Mouse (Mus musculus) heart, embryonic 15.5 days (tissue): ENCODE results near the gene Tufm. TPM values are rescaled to one million over a fixed set of nuclear protein-coding genes. Genes with fewer than 3 reads are reported as not detected.

Source experiments
- ATAC-seq: fragments of 200-750 bp; cut with Nextera tagmentation; replicated peaks from 2 replicates; pipeline ENCODE4 v1.8.0; 2017; ENCODE audit warnings: low read depth, moderate TSS enrichment; ENCODE audit not compliant: insufficient number of reproducible peaks, insufficient read depth, low FRiP score
- H3K27ac ChIP-seq: fragments of 300-500 bp; sonication (generic); 2 replicates; pipeline ENCODE4 v1.5.1; 2015; ENCODE audit warnings: mild to moderate bottlenecking, inconsistent platforms
- H3K27me3 ChIP-seq: fragments of 300-500 bp; sonication (generic); 2 replicates; pipeline ENCODE4 v1.6.1; 2015; ENCODE audit warnings: inconsistent platforms
- H3K36me3 ChIP-seq: fragments of 300-500 bp; sonication (generic); 2 replicates; pipeline ENCODE4 v1.6.1; 2015; ENCODE audit warnings: mild to moderate bottlenecking, inconsistent platforms
- H3K4me1 ChIP-seq: fragments of 300-500 bp; sonication (generic); replicated peaks from 2 replicates; pipeline ENCODE4 v1.6.1; 2015; ENCODE audit warnings: inconsistent platforms
- H3K4me2 ChIP-seq: fragments of 300-500 bp; sonication (generic); 2 replicates; pipeline ENCODE4 v1.6.1; 2015; ENCODE audit warnings: inconsistent platforms, mild to moderate bottlenecking, moderate library complexity
- H3K4me3 ChIP-seq: fragments of 300-500 bp; sonication (generic); 2 replicates; pipeline ENCODE4 v1.5.1; 2015; ENCODE audit warnings: mild to moderate bottlenecking, inconsistent platforms
- H3K9ac ChIP-seq: fragments of 300-500 bp; sonication (generic); 2 replicates; pipeline ENCODE4 v1.6.1; 2015; ENCODE audit warnings: mild to moderate bottlenecking, inconsistent platforms
- H3K9me3 ChIP-seq: fragments of 300-500 bp; sonication (generic); replicated peaks from 2 replicates; pipeline ENCODE4 v1.6.1; 2016; ENCODE audit warnings: inconsistent platforms
- WGBS: fragments of 180-500 bp; shearing (Covaris S2); methylation state at CpG from one replicate; pipeline ENCODE4 v1.1.7; 2015; ENCODE audit warnings: mixed read lengths; 5-methylcytosine and 5-hydroxymethylcytosine counted together
- polyA plus RNA-seq: library from polyadenylated mRNA; unstranded; fragments of >200 nt; fragmentation: Nextera tagmentation; extraction: Ambion mirVana; gene quantifications from 2 replicates; pipeline ENCODE4 v1.2.1, GENCODE M21; 2015

Tufm gene
- polyA plus RNA-seq, 1 experiment from 2014 or later, result 170 TPM

DNA sequence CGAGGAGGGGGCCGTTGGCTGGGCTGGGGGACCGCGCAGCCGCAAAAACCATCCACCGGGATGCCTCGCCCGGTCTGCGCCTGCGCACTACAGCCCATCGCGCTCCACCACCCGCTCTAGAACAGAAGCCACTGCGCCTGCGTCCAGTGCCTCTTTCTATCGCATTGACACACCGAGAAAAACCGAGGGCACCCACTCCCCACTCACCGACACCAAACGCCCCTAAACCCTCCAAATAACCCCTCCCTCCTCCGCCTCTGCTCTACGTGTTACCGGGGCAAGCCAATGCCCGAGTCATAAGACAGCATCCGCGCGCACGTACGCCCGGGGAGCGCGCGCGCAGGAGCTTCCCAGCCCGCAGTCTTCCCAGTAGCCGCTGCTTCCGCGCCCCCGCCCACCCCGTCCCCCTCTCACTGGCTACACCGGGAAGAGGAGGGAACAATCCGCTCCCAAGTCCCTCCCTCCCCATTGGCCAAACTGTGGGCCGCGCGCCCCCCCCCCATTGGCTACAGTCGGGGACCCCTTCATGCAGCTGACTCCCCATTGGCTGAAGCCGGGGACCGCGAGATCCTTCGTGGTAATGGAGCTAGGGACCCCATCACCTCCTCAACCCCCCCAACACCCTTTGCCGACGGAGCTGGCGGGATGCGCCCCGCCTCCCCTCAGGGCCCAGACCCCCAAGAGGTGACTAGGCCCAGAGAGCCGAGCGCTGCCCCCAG is 15.0 kb downstream of the Tufm start:
- H3K36me3 ChIP-seq, result peaks cover 40% of the 10 kb centered on the region
- H3K27me3 ChIP-seq, result no peaks in the 10 kb centered on the region
- peak; percentile 89 for ATAC-seq
- H3K4me2 ChIP-seq, result peak overlapping the region; percentile 85
- under 1% methylated on average over 56 of the region's 57 CpGs for whole genome bisulfite sequencing
- H3K4me3 ChIP-seq, result peak overlapping the region; percentile 72
- peak overlapping the region; percentile 99 for H3K9ac ChIP-seq
- no peaks in the 10 kb centered on the region for H3K9me3 ChIP-seq
- peak overlapping the region; percentile 99 for H3K27ac ChIP-seq
- H3K4me1 ChIP-seq, result peaks cover 16% of the 10 kb centered on the region

DNA sequence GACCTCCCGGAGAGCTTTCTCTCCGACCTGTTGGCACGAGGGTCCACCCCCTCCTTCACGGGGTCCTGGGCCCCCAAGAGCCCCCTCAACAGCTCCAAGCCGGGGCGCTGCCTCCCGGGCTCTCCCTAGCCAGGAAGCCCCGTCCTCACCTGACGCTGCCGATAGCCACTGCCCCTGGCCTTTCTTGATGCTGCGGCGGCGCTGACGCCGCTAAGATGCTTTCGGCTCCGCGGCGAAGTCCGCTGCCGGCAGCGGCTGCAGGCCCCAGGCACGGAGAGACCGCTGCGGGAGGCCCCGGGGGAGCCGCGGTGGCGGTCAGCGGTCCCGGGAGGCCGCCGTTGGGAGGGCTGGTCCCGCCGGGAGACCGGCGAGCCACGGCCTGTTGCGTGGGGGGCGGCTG is 15.6 kb downstream of the Tufm start:
- peak overlapping the region; percentile 72 for H3K4me3 ChIP-seq
- no peaks in the 10 kb centered on the region for H3K9me3 ChIP-seq
- WGBS, result under 1% methylated on average over 38 of the region's 40 CpGs
- peak overlapping the region; percentile 99 for H3K9ac ChIP-seq
- H3K27ac ChIP-seq, result peak overlapping the region; percentile 99
- no peaks in the 10 kb centered on the region for H3K27me3 ChIP-seq
- no peak; the same call in 1 of the 2 replicates for ATAC-seq
- peaks cover 16% of the 10 kb centered on the region for H3K4me1 ChIP-seq
- peak overlapping the region; percentile 85 for H3K4me2 ChIP-seq
- peaks cover 35% of the 10 kb centered on the region for H3K36me3 ChIP-seq

DNA sequence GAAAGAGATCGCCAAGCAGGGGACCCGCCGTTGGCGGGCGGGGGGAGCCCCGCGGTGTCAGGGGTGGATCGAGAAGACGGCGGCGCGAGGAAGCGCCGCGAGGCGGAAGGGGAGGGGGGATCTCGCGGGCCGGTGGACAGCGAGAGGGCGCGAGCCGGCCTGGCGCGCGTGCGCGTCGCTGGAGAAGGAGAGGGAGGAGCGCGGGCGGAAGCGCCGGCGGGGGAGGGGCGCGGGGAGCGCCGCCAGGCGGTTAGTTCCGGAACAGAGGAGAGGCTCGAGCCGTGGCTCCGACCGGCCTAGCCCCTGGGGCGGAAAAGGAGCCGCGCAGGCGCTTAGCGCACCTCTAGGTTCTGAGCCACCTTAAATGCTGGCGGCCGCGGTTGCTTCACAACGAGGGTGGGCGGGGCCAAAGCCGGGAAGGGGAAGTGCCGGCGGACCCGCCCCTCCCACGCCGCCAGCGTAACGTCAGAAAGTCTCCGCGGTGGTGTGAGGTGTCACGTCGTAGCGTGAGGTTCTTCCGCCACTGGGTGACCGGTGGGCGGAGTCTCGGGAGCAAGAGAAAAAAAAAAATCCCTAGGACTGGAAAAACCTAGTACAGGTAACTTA is 16.2 kb downstream of the Tufm start, which contains the start of gene Atxn2l:
Gene Atxn2l, minus strand, starts transcription at position 165 of the 606 bp plus-strand sequence.
- Histone ChIP-seq H3K4me3 (peak within 1 kb of the TSS; percentile 72), H3K27ac (peak within 1 kb of the TSS; percentile 99), H3K36me3 (peaks cover 28% of the 10 kb centered on the region), H3K9me3 (no peaks in the 10 kb centered on the region), H3K27me3 (no peaks in the 10 kb centered on the region), H3K4me1 (peaks cover 16% of the 10 kb centered on the region), H3K9ac (peak within 1 kb of the TSS; percentile 99), H3K4me2 (peak within 1 kb of the TSS; percentile 85)
- WGBS, result under 1% methylated on average over 64 of the region's 72 CpGs
- ATAC-seq, result peak; percentile 87

DNA sequence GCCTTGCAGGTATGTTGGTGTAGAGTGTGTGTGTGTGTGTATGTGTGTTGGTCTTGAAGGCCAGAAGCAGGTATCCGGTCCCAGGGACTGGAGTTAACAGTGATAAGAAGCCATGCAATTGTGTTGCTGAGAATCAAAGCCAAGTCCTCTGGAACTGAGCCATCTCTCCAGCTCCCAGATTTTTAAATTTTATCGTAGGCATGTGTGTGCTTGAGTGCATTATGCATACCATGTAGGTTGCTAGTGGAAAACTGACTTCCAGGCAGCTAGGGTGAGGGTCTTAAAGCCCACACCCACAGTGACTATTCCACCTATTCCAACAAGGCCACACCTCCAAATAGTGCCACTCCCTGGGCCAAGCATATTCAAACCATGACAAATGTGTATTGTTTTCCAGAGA is 17.8 kb downstream of the Tufm start:
- WGBS, result 48% methylated on average over 2 of the region's 2 CpGs
- no peaks in the 10 kb centered on the region for H3K27me3 ChIP-seq
- H3K27ac ChIP-seq, result no peak overlapping the region
- H3K9me3 ChIP-seq, result no peaks in the 10 kb centered on the region
- H3K4me3 ChIP-seq, result no peak overlapping the region
- ATAC-seq, result no peak
- H3K4me2 ChIP-seq, result no peak overlapping the region
- H3K9ac ChIP-seq, result no peak overlapping the region
- peaks cover 16% of the 10 kb centered on the region for H3K4me1 ChIP-seq
- peaks cover 13% of the 10 kb centered on the region for H3K36me3 ChIP-seq

DNA sequence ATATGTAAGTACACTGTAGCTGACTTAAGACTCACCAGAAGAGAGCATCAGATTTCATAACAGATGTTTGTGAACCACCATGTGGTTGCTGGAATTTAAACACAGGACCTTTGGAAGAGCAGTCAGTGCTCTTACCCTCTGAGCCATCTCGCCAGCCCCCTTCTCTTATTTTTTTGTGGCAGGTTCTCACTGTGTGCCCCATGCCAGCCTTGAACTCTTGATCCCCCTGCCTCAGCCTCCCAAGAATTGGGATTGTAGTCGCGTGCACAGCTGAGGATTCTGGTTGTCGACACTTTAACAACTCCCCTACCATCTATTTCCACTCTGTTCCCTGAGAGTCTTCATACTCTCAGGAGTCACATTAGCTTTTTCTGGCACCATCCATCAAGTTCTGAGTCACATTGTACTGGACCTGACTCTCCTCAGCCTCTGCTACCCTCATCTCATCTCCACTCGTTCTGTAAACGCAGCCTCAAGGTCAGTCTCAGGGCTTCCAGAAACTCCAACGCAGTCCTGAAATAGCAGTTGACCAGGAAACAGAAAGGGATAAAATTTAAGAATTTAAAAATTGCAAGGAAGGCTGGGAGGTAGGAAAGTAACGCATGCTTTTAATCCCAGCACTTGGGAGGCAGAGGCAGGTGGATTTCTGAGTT is 20.1 kb downstream of the Tufm start:
- no peak overlapping the region for H3K4me2 ChIP-seq
- 75% methylated on average over 8 of the region's 8 CpGs for WGBS
- ATAC-seq, result no peak
- no peaks in the 10 kb centered on the region for H3K27me3 ChIP-seq
- no peak overlapping the region for H3K4me3 ChIP-seq
- H3K9ac ChIP-seq, result no peak overlapping the region
- no peaks in the 10 kb centered on the region for H3K9me3 ChIP-seq
- H3K4me1 ChIP-seq, result peaks cover 5% of the 10 kb centered on the region
- H3K27ac ChIP-seq, result no peak overlapping the region
- H3K36me3 ChIP-seq, result no peaks in the 10 kb centered on the region

DNA sequence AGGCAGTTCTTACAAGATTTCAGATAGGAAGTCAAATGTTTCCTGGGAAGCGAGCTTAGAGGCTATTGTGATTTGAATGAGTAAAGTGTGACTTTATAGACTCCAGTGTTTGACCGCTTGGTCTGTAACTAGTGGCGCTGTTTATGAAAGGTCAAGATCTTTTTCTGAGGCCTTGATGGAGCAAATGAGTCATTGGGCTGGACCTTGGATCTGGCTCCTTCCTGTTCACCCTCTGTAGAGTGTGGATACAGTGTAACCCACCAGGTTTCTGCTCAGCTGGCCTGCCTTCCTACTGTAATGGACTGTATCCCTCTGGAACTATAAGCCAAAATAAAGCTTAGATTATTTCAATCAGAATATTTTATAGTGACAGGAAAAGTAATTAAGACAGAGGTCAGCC is 24.1 kb downstream of the Tufm start:
- 65% methylated on average over 3 of the region's 3 CpGs for WGBS
- H3K4me1 ChIP-seq, result no peaks in the 10 kb centered on the region
- no peak for ATAC-seq
- H3K27ac ChIP-seq, result no peak overlapping the region
- H3K4me2 ChIP-seq, result no peak overlapping the region
- H3K36me3 ChIP-seq, result no peaks in the 10 kb centered on the region
- H3K27me3 ChIP-seq, result no peaks in the 10 kb centered on the region
- no peak overlapping the region for H3K4me3 ChIP-seq
- H3K9me3 ChIP-seq, result no peaks in the 10 kb centered on the region
- no peak overlapping the region for H3K9ac ChIP-seq

DNA sequence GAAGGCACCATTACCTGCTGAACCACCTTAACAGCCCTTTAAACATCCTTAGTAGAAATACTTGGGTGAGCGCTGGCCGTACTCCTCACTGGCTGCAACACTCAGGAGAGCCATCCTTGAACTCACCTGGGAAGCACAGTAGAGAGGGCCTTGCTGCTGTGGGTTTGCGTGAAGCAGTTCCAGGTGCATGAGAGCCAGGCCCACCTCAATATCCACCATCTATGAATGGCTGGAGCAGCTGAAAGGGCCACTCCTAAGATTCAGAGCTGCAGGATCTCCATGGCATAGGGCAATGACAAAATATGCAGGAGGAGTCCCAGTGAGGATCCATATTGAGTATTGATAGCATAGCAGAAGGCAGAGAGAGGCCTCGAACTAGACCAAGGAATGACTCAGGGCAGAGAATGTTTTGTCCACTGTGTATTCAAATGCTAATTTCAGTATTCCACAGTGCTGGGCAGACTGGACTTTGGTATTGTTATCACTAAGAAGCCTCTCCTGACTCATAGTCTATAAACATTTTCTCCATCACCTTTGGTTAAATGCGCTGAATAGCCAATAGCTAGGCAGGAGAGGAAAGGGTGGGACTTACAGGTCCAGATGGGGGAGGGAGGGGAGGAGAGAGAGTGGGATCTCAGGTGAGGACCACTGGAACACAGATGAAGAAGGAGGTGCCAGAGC is 31.2 kb downstream of the Tufm start:
- no peak for ATAC-seq
- Histone ChIP-seq H3K4me1 (no peaks in the 10 kb centered on the region), H3K9me3 (no peaks in the 10 kb centered on the region), H3K9ac (no peak overlapping the region), H3K4me2 (no peak overlapping the region), H3K27ac (no peak overlapping the region), H3K4me3 (no peak overlapping the region), H3K27me3 (0 out of 2 replicates have a peak, but pooled peaks cover 5% of the 10 kb centered on the region), H3K36me3 (no peaks in the 10 kb centered on the region)
- 84% methylated on average over 5 of the region's 5 CpGs for WGBS

DNA sequence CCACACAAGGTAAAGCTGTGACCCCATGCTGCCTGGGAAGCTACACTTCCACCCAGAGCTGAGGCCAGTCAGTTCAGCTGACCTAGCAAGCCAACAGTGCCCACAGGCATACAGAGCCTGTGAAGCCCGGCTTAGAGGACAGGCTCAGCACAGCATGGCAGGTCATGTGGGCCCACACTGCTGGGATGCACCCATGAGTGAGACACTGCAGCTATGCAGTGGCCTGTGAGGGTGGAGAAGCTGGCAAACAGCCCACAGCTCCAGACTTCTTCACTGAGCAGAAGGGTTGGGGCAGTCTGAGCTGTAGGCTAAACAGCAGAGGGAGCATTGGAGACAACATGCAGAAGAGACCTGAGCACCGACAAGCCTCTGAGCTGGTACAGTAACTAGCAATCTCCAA is 32.4 kb downstream of the Tufm start:
- Histone ChIP-seq H3K27ac (no peak overlapping the region), H3K9me3 (no peaks in the 10 kb centered on the region), H3K9ac (no peak overlapping the region), H3K27me3 (peaks cover 5% of the 10 kb centered on the region; the same call in 1 of the 2 replicates), H3K4me2 (no peak overlapping the region), H3K4me1 (no peaks in the 10 kb centered on the region), H3K4me3 (no peak overlapping the region), H3K36me3 (no peaks in the 10 kb centered on the region)
- 51% methylated on average over 2 of the region's 2 CpGs for WGBS
- no peak for ATAC-seq

DNA sequence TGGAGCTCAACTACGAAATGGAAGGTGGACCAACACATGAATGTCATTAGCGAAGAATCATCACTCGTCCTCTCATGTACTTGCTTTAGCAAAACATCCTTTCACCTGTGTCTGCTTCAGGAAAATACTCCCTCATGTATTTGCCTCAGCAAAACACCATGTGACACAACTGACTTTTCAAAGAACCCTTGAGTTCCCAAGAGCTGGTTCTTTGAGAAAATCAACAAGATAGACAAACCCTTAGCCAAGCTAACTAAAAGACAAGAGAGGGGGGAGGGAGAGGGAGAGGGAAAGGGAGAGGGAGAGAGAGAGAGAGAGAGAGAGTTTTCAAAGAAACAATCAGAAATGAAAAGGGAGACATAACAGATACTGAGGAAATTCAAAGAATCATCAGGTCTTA is 36.2 kb downstream of the Tufm start:
- peaks cover 5% of the 10 kb centered on the region; the same call in 1 of the 2 replicates for H3K27me3 ChIP-seq
- no peaks in the 10 kb centered on the region for H3K9me3 ChIP-seq
- 72% methylated on average over 3 of the region's 3 CpGs for WGBS
- H3K4me1 ChIP-seq, result no peaks in the 10 kb centered on the region
- H3K4me2 ChIP-seq, result no peak overlapping the region
- no peak overlapping the region for H3K9ac ChIP-seq
- H3K27ac ChIP-seq, result no peak overlapping the region
- no peak overlapping the region for H3K4me3 ChIP-seq
- no peaks in the 10 kb centered on the region for H3K36me3 ChIP-seq
- ATAC-seq, result no peak

DNA sequence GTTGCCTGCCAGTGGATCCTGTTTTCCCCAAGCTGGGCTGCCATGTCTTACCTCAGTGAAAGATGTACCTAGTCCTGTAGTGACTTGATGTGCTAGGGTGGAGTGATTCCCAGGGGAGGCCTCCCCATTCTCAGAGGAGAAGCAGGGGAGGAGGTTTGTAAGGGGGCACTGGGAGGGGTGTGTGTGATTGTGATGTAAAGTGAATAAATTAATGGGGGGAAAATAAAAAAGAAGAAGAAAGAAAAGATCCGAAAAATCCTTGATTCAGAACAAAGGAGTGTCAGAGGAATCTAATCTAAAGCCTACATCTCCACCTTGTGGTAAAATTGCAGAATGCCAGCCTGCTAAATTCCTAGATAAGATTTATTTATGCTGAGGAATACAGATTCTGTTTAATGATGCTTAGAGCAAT is 41.0 kb downstream of the Tufm start:
- no peaks in the 10 kb centered on the region for H3K4me1 ChIP-seq
- H3K9me3 ChIP-seq, result no peaks in the 10 kb centered on the region
- no peak overlapping the region for H3K4me2 ChIP-seq
- H3K36me3 ChIP-seq, result no peaks in the 10 kb centered on the region
- H3K4me3 ChIP-seq, result no peak overlapping the region
- no peaks in the 10 kb centered on the region; the same call in 1 of the 2 replicates for H3K27me3 ChIP-seq
- H3K27ac ChIP-seq, result no peak overlapping the region
- 19% methylated on average over 1 of the region's 1 CpGs for WGBS
- no peak overlapping the region for H3K9ac ChIP-seq
- ATAC-seq, result no peak

DNA sequence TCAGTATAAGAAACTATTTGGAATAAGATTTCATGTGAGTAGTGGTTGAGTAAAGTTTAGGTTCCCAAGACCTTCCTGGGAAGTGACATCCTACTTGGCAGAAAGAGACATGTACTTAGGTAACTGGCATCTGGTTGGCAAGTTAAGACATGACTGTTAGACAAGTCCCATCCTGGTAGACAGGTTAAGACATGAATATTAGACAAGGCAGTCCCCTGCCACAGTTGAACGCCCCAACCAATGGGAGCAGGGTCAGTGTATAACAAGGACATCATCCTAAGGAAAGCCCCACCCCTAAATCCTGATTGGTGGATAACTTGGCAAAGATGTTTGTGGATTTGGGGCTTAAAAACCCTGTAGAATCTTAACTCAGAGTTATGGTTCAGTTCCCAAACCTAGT is 46.3 kb downstream of the Tufm start:
- H3K9ac ChIP-seq, result no peak overlapping the region
- no peaks in the 10 kb centered on the region for H3K9me3 ChIP-seq
- no peak overlapping the region for H3K4me3 ChIP-seq
- H3K27ac ChIP-seq, result no peak overlapping the region
- H3K27me3 ChIP-seq, result peaks cover 9% of the 10 kb centered on the region
- no peak for ATAC-seq
- H3K36me3 ChIP-seq, result no peaks in the 10 kb centered on the region
- H3K4me2 ChIP-seq, result no peak overlapping the region
- 63% methylated on average over 1 of the region's 1 CpGs for WGBS
- no peaks in the 10 kb centered on the region; the same call in 1 of the 2 replicates for H3K4me1 ChIP-seq
